Mouse (Mus musculus) forebrain, embryonic 14.5 days (tissue): ENCODE measurements around the gene Gm6096. TPM values are rescaled to one million over a fixed set of nuclear protein-coding genes. Genes with fewer than 3 reads are reported as not detected.
A peak's percentile ranks its signal among the peaks of the same experiment; 100 is the strongest.

Experiments
- ATAC-seq: fragments of 200-750 bp; cut with Nextera tagmentation; 2 replicates; pipeline ENCODE4 v1.8.0; 2017; ENCODE audit warnings: mild to moderate bottlenecking, moderate library complexity
- DNase-seq: peaks from one replicate; pipeline ENCODE4 v3.0.0-alpha.2; 2015; ENCODE audit warnings: low spot score
- H3K27ac ChIP-seq: fragments of 300-500 bp; sonication (generic); 2 replicates; pipeline ENCODE4 v1.5.1; 2014; ENCODE audit warnings: low read depth, mild to moderate bottlenecking, control low read depth, low read length, moderate library complexity
- H3K27me3 ChIP-seq: fragments of 300-500 bp; sonication (generic); replicated peaks from 2 replicates; pipeline ENCODE4 v1.6.1; 2014; ENCODE audit warnings: low read length, control low read depth, mixed read lengths; ENCODE audit not compliant: control insufficient read depth, insufficient read depth
- H3K36me3 ChIP-seq: fragments of 300-500 bp; sonication (generic); 2 replicates; pipeline ENCODE4 v1.6.1; 2014; ENCODE audit warnings: low read length, control low read depth; ENCODE audit not compliant: control insufficient read depth, insufficient read depth
- H3K4me1 ChIP-seq: fragments of 300-500 bp; sonication (generic); 2 replicates; pipeline ENCODE4 v1.6.1; 2014; ENCODE audit warnings: antibody characterized with exemption, low read length, control low read depth; ENCODE audit not compliant: control insufficient read depth, insufficient read depth
- H3K4me2 ChIP-seq: fragments of 300-500 bp; sonication (generic); 2 replicates; pipeline ENCODE4 v1.6.1; 2014; ENCODE audit warnings: mild to moderate bottlenecking, control low read depth, low read length
- H3K4me3 ChIP-seq: fragments of 300-500 bp; sonication (generic); 2 replicates; pipeline ENCODE4 v1.5.1; 2014; ENCODE audit warnings: low read depth, low read length, control low read depth
- H3K9ac ChIP-seq: fragments of 300-500 bp; sonication (generic); 2 replicates; pipeline ENCODE4 v1.6.1; 2014; ENCODE audit warnings: mild to moderate bottlenecking, low read length, control low read depth, moderate library complexity
- H3K9me3 ChIP-seq: fragments of 300-500 bp; sonication (generic); replicated peaks from 2 replicates; pipeline ENCODE4 v1.6.1; 2016; ENCODE audit warnings: low read length, control low read depth, mixed read lengths; ENCODE audit not compliant: control insufficient read depth
- WGBS: fragments of 180-500 bp; shearing (Covaris S2); extraction: QIAGEN DNeasy Blood & Tissue Kit; methylation state at CpG from one replicate; pipeline ENCODE4 v1.1.7; 2014; 5-methylcytosine and 5-hydroxymethylcytosine counted together
- polyA plus RNA-seq: library from polyadenylated mRNA; unstranded; fragments of >200 nt; fragmentation: Nextera tagmentation; extraction: Ambion mirVana; gene quantifications from 2 replicates; pipeline ENCODE4 v1.2.1, GENCODE M21; 2014

Gene Gm6096
- polyA plus RNA-seq, 1 experiment from 2014 or later, result not detected

- Histone ChIP-seq H3K4me1 (no peaks in the 10 kb centered on the region), H3K36me3 (peaks cover 84% of the 10 kb centered on the region), H3K27me3 (no peaks in the 10 kb centered on the region), H3K4me2 (no peak overlapping the region), H3K27ac (no peak overlapping the region), H3K4me3 (no peak overlapping the region), H3K9me3 (no peaks in the 10 kb centered on the region), H3K9ac (no peak overlapping the region)
- no peak for DNase-seq
- 90% methylated on average over 9 of the region's 9 CpGs for WGBS
- no peak for ATAC-seq
These were observed 29.1 kb upstream of the Gm6096 start for GRCm38 (mm10) chr7:34221594-34222250.

GRCm38 (mm10) chr7:34222340-34222739, 28.5 kb upstream of the Gm6096 start:
- ATAC-seq, result no peak
- Histone ChIP-seq H3K9ac (no peak overlapping the region), H3K4me3 (no peak overlapping the region), H3K27ac (no peak overlapping the region), H3K4me1 (no peaks in the 10 kb centered on the region), H3K27me3 (no peaks in the 10 kb centered on the region), H3K4me2 (no peak overlapping the region), H3K9me3 (no peaks in the 10 kb centered on the region), H3K36me3 (peaks cover 86% of the 10 kb centered on the region)
- 93% methylated on average over 10 of the region's 10 CpGs for WGBS
- DNase-seq, result no peak

- H3K36me3 ChIP-seq, result peaks cover 68% of the 10 kb centered on the region
- H3K27me3 ChIP-seq, result no peaks in the 10 kb centered on the region
- no peaks in the 10 kb centered on the region for H3K9me3 ChIP-seq
- peaks cover 7% of the 10 kb centered on the region; the same call in 1 of the 2 replicates for H3K4me1 ChIP-seq
- H3K9ac ChIP-seq, result no peak overlapping the region
- 97% methylated on average over 6 of the region's 6 CpGs for WGBS
- ATAC-seq, result no peak
- H3K27ac ChIP-seq, result no peak overlapping the region
- no peak for DNase-seq
- H3K4me3 ChIP-seq, result no peak overlapping the region
- H3K4me2 ChIP-seq, result no peak overlapping the region
These were observed 26.5 kb upstream of the Gm6096 start for GRCm38 (mm10) chr7:34224308-34224707.

- Histone ChIP-seq H3K36me3 (peaks cover 54% of the 10 kb centered on the region), H3K9ac (no peak overlapping the region), H3K9me3 (no peaks in the 10 kb centered on the region), H3K27me3 (no peaks in the 10 kb centered on the region), H3K4me2 (no peak overlapping the region), H3K4me3 (no peak overlapping the region), H3K27ac (no peak overlapping the region), H3K4me1 (peaks cover 8% of the 10 kb centered on the region; the same call in 1 of the 2 replicates)
- ATAC-seq (no peak), DNase-seq (no peak)
- WGBS, result 80% methylated on average over 8 of the region's 8 CpGs
These were observed 24.8 kb upstream of the Gm6096 start for GRCm38 (mm10) chr7:34226086-34226485.

- Histone ChIP-seq H3K27ac (no peak overlapping the region), H3K9ac (no peak overlapping the region), H3K27me3 (no peaks in the 10 kb centered on the region), H3K9me3 (no peaks in the 10 kb centered on the region), H3K4me1 (peaks cover 8% of the 10 kb centered on the region; the same call in 1 of the 2 replicates), H3K36me3 (peaks cover 48% of the 10 kb centered on the region), H3K4me2 (no peak overlapping the region), H3K4me3 (no peak overlapping the region)
- no peak for ATAC-seq
- 90% methylated on average over 12 of the region's 12 CpGs for WGBS
- DNase-seq, result no peak
These were observed 24.0 kb upstream of the Gm6096 start for GRCm38 (mm10) chr7:34226846-34227245.

GRCm38 (mm10) chr7:34228641-34229040, 22.2 kb upstream of the Gm6096 start:
- Histone ChIP-seq H3K27me3 (no peaks in the 10 kb centered on the region), H3K9me3 (no peaks in the 10 kb centered on the region), H3K4me1 (peaks cover 8% of the 10 kb centered on the region; the same call in 1 of the 2 replicates), H3K4me3 (peak overlapping the region; percentile 13; the same call in 1 of the 2 replicates), H3K4me2 (peak overlapping the region; percentile 53), H3K36me3 (peaks cover 34% of the 10 kb centered on the region), H3K27ac (no peak overlapping the region), H3K9ac (no peak overlapping the region)
- ATAC-seq, result no peak
- WGBS, result 56% methylated on average over 9 of the region's 9 CpGs
- no peak for DNase-seq

- H3K27ac ChIP-seq, result no peak overlapping the region
- peaks cover 8% of the 10 kb centered on the region; the same call in 1 of the 2 replicates for H3K4me1 ChIP-seq
- H3K9me3 ChIP-seq, result no peaks in the 10 kb centered on the region
- 9% methylated on average over 5 of the region's 5 CpGs for WGBS
- peak overlapping the region; percentile 67 for H3K4me3 ChIP-seq
- peaks cover 30% of the 10 kb centered on the region for H3K36me3 ChIP-seq
- H3K9ac ChIP-seq, result peak overlapping the region; percentile 79
- ATAC-seq (no peak), DNase-seq (no peak)
- H3K4me2 ChIP-seq, result peak overlapping the region; percentile 53
- H3K27me3 ChIP-seq, result no peaks in the 10 kb centered on the region
These were observed 21.7 kb upstream of the Gm6096 start for GRCm38 (mm10) chr7:34229153-34229552.

- H3K4me2 ChIP-seq, result peak overlapping the region; percentile 53
- H3K9ac ChIP-seq, result peak overlapping the region; percentile 79
- H3K4me1 ChIP-seq, result peaks cover 10% of the 10 kb centered on the region; the same call in 1 of the 2 replicates
- H3K27me3 ChIP-seq, result no peaks in the 10 kb centered on the region
- peak; percentile 8 for ATAC-seq
- peaks cover 26% of the 10 kb centered on the region for H3K36me3 ChIP-seq
- under 1% methylated on average over 18 of the region's 19 CpGs for WGBS
- peak overlapping the region; percentile 67 for H3K4me3 ChIP-seq
- H3K9me3 ChIP-seq, result no peaks in the 10 kb centered on the region
- H3K27ac ChIP-seq, result peak overlapping the region; percentile 69
- peak; percentile 67 for DNase-seq
These were observed 21.1 kb upstream of the Gm6096 start for GRCm38 (mm10) chr7:34229691-34230111.

GRCm38 (mm10) chr7:34230116-34230515, 20.7 kb upstream of the Gm6096 start, which contains the start of gene Gpi1:
Gene Gpi1, minus strand, starts transcription at chr7:34230336.
- peaks cover 12% of the 10 kb centered on the region; the same call in 1 of the 2 replicates for H3K4me1 ChIP-seq
- H3K36me3 ChIP-seq, result peaks cover 22% of the 10 kb centered on the region
- WGBS, result under 1% methylated on average over 39 of the region's 39 CpGs
- H3K27me3 ChIP-seq, result no peaks in the 10 kb centered on the region
- peak within 1 kb of the TSS; percentile 53 for H3K4me2 ChIP-seq
- H3K27ac ChIP-seq, result peak within 1 kb of the TSS; percentile 69
- no peaks in the 10 kb centered on the region for H3K9me3 ChIP-seq
- peak; percentile 50 for ATAC-seq
- H3K9ac ChIP-seq, result peak within 1 kb of the TSS; percentile 79
- peak within 1 kb of the TSS; percentile 67 for H3K4me3 ChIP-seq
- DNase-seq, result peak; percentile 87
